Mouse (Mus musculus): Measurements from ENCODE around the gene Bag2.
"Not testable (repeated sequence)": the region's sequence is repeated elsewhere in the genome, so short reads cannot be mapped to it uniquely, and the experiment has no call there.

Gene Bag2

GRCm38 (mm10) chr1:33749709-33750108 lies 7.9 kb downstream of the Bag2 start:
- not testable (repeated sequence) for DNase-seq (ENCODE audit: inconsistent ontology term)

- DNase-seq (ENCODE audit: inconsistent ontology term): no peak
Observed at GRCm38 (mm10) chr1:33749109-33749508, 8.5 kb downstream of the Bag2 start.

- no peak for DNase-seq (ENCODE audit: inconsistent ontology term)
Observed at GRCm38 (mm10) chr1:33745901-33746300, 11.7 kb downstream of the Bag2 start.

- DNase-seq (ENCODE audit: inconsistent ontology term): not testable (repeated sequence)
Observed at GRCm38 (mm10) chr1:33744815-33745214, 12.8 kb downstream of the Bag2 start.

- no peak for DNase-seq (ENCODE audit: inconsistent ontology term)
Observed at GRCm38 (mm10) chr1:33742903-33743302, 14.7 kb downstream of the Bag2 start.

- peak; percentile 58 for DNase-seq (ENCODE audit: inconsistent ontology term)
Observed at GRCm38 (mm10) chr1:33739302-33739701, 18.3 kb downstream of the Bag2 start.

- no peak for DNase-seq (ENCODE audit: inconsistent ontology term)
Observed at GRCm38 (mm10) chr1:33738681-33739278, 18.8 kb downstream of the Bag2 start.

- no peak for DNase-seq (ENCODE audit: inconsistent ontology term)
Observed at GRCm38 (mm10) chr1:33738281-33738680, 19.3 kb downstream of the Bag2 start.

GRCm38 (mm10) chr1:33734001-33734685 lies 23.5 kb downstream of the Bag2 start:
- DNase-seq (ENCODE audit: inconsistent ontology term): no peak

GRCm38 (mm10) chr1:33733044-33733443 lies 24.6 kb downstream of the Bag2 start:
- DNase-seq (ENCODE audit: inconsistent ontology term): no peak

GRCm38 (mm10) chr1:33725086-33725485 lies 32.5 kb downstream of the Bag2 start:
- DNase-seq (ENCODE audit: inconsistent ontology term): no peak

GRCm38 (mm10) chr1:33724516-33724915 lies 33.1 kb downstream of the Bag2 start:
- DNase-seq (ENCODE audit: inconsistent ontology term): no peak

GRCm38 (mm10) chr1:33721020-33721419 lies 36.6 kb downstream of the Bag2 start:
- DNase-seq (ENCODE audit: inconsistent ontology term): no peak

- no peak for DNase-seq (ENCODE audit: inconsistent ontology term)
Observed at GRCm38 (mm10) chr1:33720231-33720630, 37.4 kb downstream of the Bag2 start.

- peak; percentile 89 for DNase-seq (ENCODE audit: inconsistent ontology term)
Observed at GRCm38 (mm10) chr1:33719733-33720225, 37.8 kb downstream of the Bag2 start, which contains the start of gene Rab23. Rab23 (plus strand) TSS chr1:33719887.

- no peak for DNase-seq (ENCODE audit: inconsistent ontology term)
Observed at GRCm38 (mm10) chr1:33717636-33718035, 40.0 kb downstream of the Bag2 start.

GRCm38 (mm10) chr1:33714796-33715195 lies 42.8 kb downstream of the Bag2 start:
- DNase-seq (ENCODE audit: inconsistent ontology term): no peak

GRCm38 (mm10) chr1:33712026-33712425 lies 45.6 kb downstream of the Bag2 start:
- no peak for DNase-seq (ENCODE audit: inconsistent ontology term)

GRCm38 (mm10) chr1:33709615-33710014 lies 48.0 kb downstream of the Bag2 start:
- DNase-seq (ENCODE audit: inconsistent ontology term): no peak

- no peak for DNase-seq (ENCODE audit: inconsistent ontology term)
Observed at GRCm38 (mm10) chr1:33701244-33701643, 56.4 kb downstream of the Bag2 start.

GRCm38 (mm10) chr1:33696016-33696415 lies 61.6 kb downstream of the Bag2 start:
- no peak for DNase-seq (ENCODE audit: inconsistent ontology term)
